Mouse (Mus musculus) heart, postnatal 0 days (tissue): Measurements from ENCODE around the gene Slc9a3r2.

ENCODE experiments used
- CTCF ChIP-seq: IDR thresholded peaks from 2 replicates; pipeline ENCODE4 v1.5.1; 2016; ENCODE audit warnings: antibody characterized with exemption, control low read depth, low read depth
- EP300 ChIP-seq: IDR thresholded peaks from 2 replicates; pipeline ENCODE4 v1.6.1; 2016; ENCODE audit warnings: antibody characterized with exemption, low read depth

- TF ChIP-seq CTCF (no peak), EP300 (no peak)
These were observed 8.2 kb downstream of the Slc9a3r2 start for GRCm38 (mm10) chr17:24641944-24642343.
